Mouse (Mus musculus): ENCODE measurements around the gene Brd3. TPM values are rescaled to one million over a fixed set of nuclear protein-coding genes. Genes with fewer than 3 reads are reported as not detected.

Brd3 gene
- total RNA-seq, 1 experiment = 28.4 TPM

GRCm38 (mm10) chr2:27413936-27414657 lies 93.4 kb downstream of the Brd3 start:
- H3K27ac ChIP-seq (ENCODE audit: insufficient read depth, low read depth, low read length, poor library complexity, severe bottlenecking) = no peak overlapping the region
- peaks cover 28 to 54% of the 10 kb centered on the region in 2 experiments for H3K4me1 ChIP-seq (ENCODE audit: control insufficient read depth in 2 of 2, insufficient read depth in 2 of 2, low read length in 2 of 2, poor library complexity in 1 of 2)
- no peaks in the 10 kb centered on the region for H3K36me3 ChIP-seq (ENCODE audit: control insufficient read depth, insufficient read depth, low read length, poor library complexity, severe bottlenecking)
- TF ChIP-seq ZNF384 (IDR thresholded peaks at IDR 0.05; ENCODE audit: low read depth, low read length) (no peak), HCFC1 (IDR thresholded peaks at IDR 0.05; ENCODE audit: borderline replicate concordance, insufficient read depth, low read length) (no peak), CHD2 (IDR thresholded peaks at IDR 0.05; ENCODE audit: low read depth, low read length) (no peak), ZC3H11A (IDR thresholded peaks at IDR 0.05; ENCODE audit: borderline replicate concordance, low read depth, low read length) (no peak)
- peak overlapping the region in 1 of 2 experiments; percentile 22; a peak in 1 of 4 replicates for H3K4me3 ChIP-seq (ENCODE audit: insufficient read depth in 1 of 2, low read depth in 1 of 2, low read length in 2 of 2, poor library complexity in 1 of 2, severe bottlenecking in 1 of 2)
- no peak for DNase-seq (ENCODE audit: low read depth, low spot score)
- in situ Hi-C loops (cut with MboI; ENCODE audit: low sequenced_read_pairs in 2 of 2, unreplicated experiment in 2 of 2) = no loop called here
- H3K9ac ChIP-seq (ENCODE audit: insufficient read depth, low read depth, low read length, poor library complexity, severe bottlenecking) = no peak overlapping the region
- no peaks in the 10 kb centered on the region for H3K9me3 ChIP-seq (ENCODE audit: control insufficient read depth, insufficient read depth, low read depth, low read length)

- Histone ChIP-seq H3K36me3 (ENCODE audit: control insufficient read depth, insufficient read depth, low read length, poor library complexity, severe bottlenecking) (no peaks in the 10 kb centered on the region), H3K9me3 (ENCODE audit: control insufficient read depth, insufficient read depth, low read depth, low read length) (no peaks in the 10 kb centered on the region), H3K4me1 (ENCODE audit: control insufficient read depth in 2 of 2, insufficient read depth in 2 of 2, low read length in 2 of 2, poor library complexity in 1 of 2) (peaks cover 28 to 50% of the 10 kb centered on the region in 2 experiments), H3K9ac (ENCODE audit: insufficient read depth, low read depth, low read length, poor library complexity, severe bottlenecking) (no peak overlapping the region), H3K27ac (ENCODE audit: insufficient read depth, low read depth, low read length, poor library complexity, severe bottlenecking) (no peak overlapping the region), H3K4me3 (ENCODE audit: insufficient read depth in 1 of 2, low read depth in 1 of 2, low read length in 2 of 2, poor library complexity in 1 of 2, severe bottlenecking in 1 of 2) (no peak overlapping the region)
- TF ChIP-seq ZC3H11A (IDR thresholded peaks at IDR 0.05; ENCODE audit: borderline replicate concordance, low read depth, low read length) (no peak), ZNF384 (IDR thresholded peaks at IDR 0.05; ENCODE audit: low read depth, low read length) (no peak), HCFC1 (IDR thresholded peaks at IDR 0.05; ENCODE audit: borderline replicate concordance, insufficient read depth, low read length) (no peak), CHD2 (IDR thresholded peaks at IDR 0.05; ENCODE audit: low read depth, low read length) (no peak), MAFK (IDR thresholded peaks at IDR 0.05; ENCODE audit: insufficient read depth, low read depth, low read length) (no peak)
- in situ Hi-C loops (cut with MboI; ENCODE audit: low sequenced_read_pairs in 2 of 2, unreplicated experiment in 2 of 2) = no loop called here
- no peak for DNase-seq (ENCODE audit: low read depth, low spot score)
Measured at GRCm38 (mm10) chr2:27413582-27413935, 93.9 kb downstream of the Brd3 start.

GRCm38 (mm10) chr2:27412245-27412800 lies 95.1 kb downstream of the Brd3 start:
- peaks cover 28 to 42% of the 10 kb centered on the region in 2 experiments for H3K4me1 ChIP-seq (ENCODE audit: control insufficient read depth in 2 of 2, insufficient read depth in 2 of 2, low read length in 2 of 2, poor library complexity in 1 of 2)

GRCm38 (mm10) chr2:27411688-27412174 lies 95.7 kb downstream of the Brd3 start:
- Histone ChIP-seq H3K36me3 (ENCODE audit: control insufficient read depth, insufficient read depth, low read length, poor library complexity, severe bottlenecking) (no peaks in the 10 kb centered on the region), H3K4me3 (ENCODE audit: insufficient read depth in 1 of 2, low read depth in 1 of 2, low read length in 2 of 2, poor library complexity in 1 of 2, severe bottlenecking in 1 of 2) (peak overlapping the region; percentile 34 to 49; a peak in 3 of 4 replicates), H3K27ac (ENCODE audit: insufficient read depth, low read depth, low read length, poor library complexity, severe bottlenecking) (peak overlapping the region; percentile 55; the same call in 1 of the 2 replicates), H3K9me3 (ENCODE audit: control insufficient read depth, insufficient read depth, low read depth, low read length) (no peaks in the 10 kb centered on the region), H3K9ac (ENCODE audit: insufficient read depth, low read depth, low read length, poor library complexity, severe bottlenecking) (peak overlapping the region; percentile 59; the same call in 1 of the 2 replicates), H3K4me1 (ENCODE audit: control insufficient read depth in 2 of 2, insufficient read depth in 2 of 2, low read length in 2 of 2, poor library complexity in 1 of 2) (peaks cover 28 to 41% of the 10 kb centered on the region in 2 experiments)
- peak; percentile 51 for DNase-seq (ENCODE audit: low read depth, low spot score)
- TF ChIP-seq MAFK (IDR thresholded peaks at IDR 0.05; ENCODE audit: insufficient read depth, low read depth, low read length) = no peak
- no peak for TF ChIP-seq ZC3H11A (IDR thresholded peaks at IDR 0.05; ENCODE audit: borderline replicate concordance, low read depth, low read length)
- no peak for TF ChIP-seq HCFC1 (IDR thresholded peaks at IDR 0.05; ENCODE audit: borderline replicate concordance, insufficient read depth, low read length)
- TF ChIP-seq ZNF384 (IDR thresholded peaks at IDR 0.05; ENCODE audit: low read depth, low read length) = no peak
- TF ChIP-seq CHD2 (IDR thresholded peaks at IDR 0.05; ENCODE audit: low read depth, low read length) = no peak
- in situ Hi-C loops (cut with MboI; ENCODE audit: low sequenced_read_pairs in 2 of 2, unreplicated experiment in 2 of 2) = no loop called here

More at GRCm38 (mm10) chr2:27412245-27412800, 95.1 kb downstream of the Brd3 start:
- Histone ChIP-seq H3K4me3 (ENCODE audit: insufficient read depth in 1 of 2, low read depth in 1 of 2, low read length in 2 of 2, poor library complexity in 1 of 2, severe bottlenecking in 1 of 2) (no peak overlapping the region), H3K36me3 (ENCODE audit: control insufficient read depth, insufficient read depth, low read length, poor library complexity, severe bottlenecking) (no peaks in the 10 kb centered on the region), H3K27ac (ENCODE audit: insufficient read depth, low read depth, low read length, poor library complexity, severe bottlenecking) (peak overlapping the region; percentile 7; the same call in 1 of the 2 replicates), H3K9me3 (ENCODE audit: control insufficient read depth, insufficient read depth, low read depth, low read length) (no peaks in the 10 kb centered on the region), H3K9ac (ENCODE audit: insufficient read depth, low read depth, low read length, poor library complexity, severe bottlenecking) (no peak overlapping the region)
- no peak for DNase-seq (ENCODE audit: low read depth, low spot score)
- in situ Hi-C loops (cut with MboI; ENCODE audit: low sequenced_read_pairs in 2 of 2, unreplicated experiment in 2 of 2) = no loop called here
- TF ChIP-seq MAFK (IDR thresholded peaks at IDR 0.05; ENCODE audit: insufficient read depth, low read depth, low read length) (no peak), HCFC1 (IDR thresholded peaks at IDR 0.05; ENCODE audit: borderline replicate concordance, insufficient read depth, low read length) (no peak), CHD2 (IDR thresholded peaks at IDR 0.05; ENCODE audit: low read depth, low read length) (no peak), ZNF384 (IDR thresholded peaks at IDR 0.05; ENCODE audit: low read depth, low read length) (no peak), ZC3H11A (IDR thresholded peaks at IDR 0.05; ENCODE audit: borderline replicate concordance, low read depth, low read length) (no peak)
